Mouse (Mus musculus) adipocyte (in vitro differentiated cells): ENCODE data around the gene Cdc42se2.
A peak's percentile ranks its signal among the peaks of the same experiment; 100 is the strongest.

ENCODE experiments used
- DNase-seq: peaks from one replicate; pipeline ENCODE4 v3.0.0-alpha.2; 2016; ENCODE audit warnings: low spot score

The Cdc42se2 gene

DNA sequence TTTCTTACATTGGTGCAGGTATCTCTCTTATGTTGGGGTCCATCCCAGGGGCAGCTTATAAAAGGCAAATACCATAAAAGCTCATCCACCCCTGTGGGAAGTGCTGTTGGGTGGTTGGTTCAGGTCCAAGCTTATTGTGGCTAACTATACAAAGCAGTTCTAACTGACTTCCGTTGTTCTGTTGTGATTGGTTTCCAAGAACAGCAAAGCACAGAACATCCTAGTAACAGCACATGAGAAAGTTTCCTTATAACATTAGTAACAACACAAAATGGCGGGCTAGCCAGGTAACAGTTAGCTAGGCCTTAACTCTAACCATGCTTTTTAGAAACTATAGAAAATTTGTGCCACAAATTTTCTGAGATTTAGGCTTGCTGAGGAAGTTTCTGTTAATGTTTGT is 79.3 kb downstream of the Cdc42se2 start:
- DNase-seq = no peak

- DNase-seq = peak; percentile 78
Measured at GRCm38 (mm10) chr11:54703306-54703705, 84.2 kb downstream of the Cdc42se2 start.

DNA sequence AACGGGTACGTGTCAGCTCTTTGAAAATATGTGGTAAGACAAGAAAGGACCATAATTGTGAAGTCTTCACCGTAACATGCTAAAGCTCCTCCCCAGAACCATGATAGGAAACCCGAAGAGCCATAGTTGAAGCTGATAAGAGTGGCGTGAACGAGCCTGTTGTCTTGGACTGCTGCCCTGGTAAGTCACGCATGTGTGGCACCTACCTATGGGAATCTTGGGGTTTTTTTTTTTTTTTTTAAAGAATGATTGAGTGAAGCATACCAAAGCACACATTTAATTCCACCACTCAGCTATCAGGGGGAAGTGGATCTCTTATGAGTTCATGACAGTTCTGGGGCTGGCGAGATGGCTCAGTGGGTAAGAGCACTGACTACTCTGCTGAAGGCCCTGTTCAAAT is 85.6 kb downstream of the Cdc42se2 start:
- no peak for DNase-seq

GRCm38 (mm10) chr11:54699972-54700371 is 87.5 kb downstream of the Cdc42se2 start:
- DNase-seq = no peak

DNA sequence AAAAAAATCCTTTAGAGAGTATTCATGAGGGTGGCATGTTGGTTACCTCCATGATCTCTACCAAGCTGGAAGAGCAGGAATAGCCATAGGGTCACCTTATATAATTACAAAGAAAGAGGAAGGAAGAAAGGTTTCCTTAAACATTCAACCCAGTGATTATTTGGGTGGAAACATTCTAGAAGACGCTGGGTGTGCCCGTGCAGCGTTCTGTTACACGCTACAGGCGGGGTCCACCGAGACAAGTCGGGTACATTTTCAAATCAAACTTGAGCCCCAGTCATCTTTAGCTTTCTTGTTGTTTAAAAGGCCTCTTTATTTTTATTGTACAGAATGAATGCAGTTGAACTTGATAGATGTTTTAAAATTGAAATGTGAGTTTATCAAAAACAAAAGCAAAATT is 88.8 kb downstream of the Cdc42se2 start:
- DNase-seq = no peak

GRCm38 (mm10) chr11:54697611-54698010 is 89.9 kb downstream of the Cdc42se2 start:
- DNase-seq = no peak

GRCm38 (mm10) chr11:54695951-54696350 is 91.5 kb downstream of the Cdc42se2 start:
- peak; percentile 28 for DNase-seq

GRCm38 (mm10) chr11:54694291-54694690 is 93.2 kb downstream of the Cdc42se2 start:
- no peak for DNase-seq

GRCm38 (mm10) chr11:54693696-54694095 is 93.8 kb downstream of the Cdc42se2 start:
- DNase-seq = no peak

GRCm38 (mm10) chr11:54691179-54691578 is 96.3 kb downstream of the Cdc42se2 start:
- DNase-seq = no peak

DNA sequence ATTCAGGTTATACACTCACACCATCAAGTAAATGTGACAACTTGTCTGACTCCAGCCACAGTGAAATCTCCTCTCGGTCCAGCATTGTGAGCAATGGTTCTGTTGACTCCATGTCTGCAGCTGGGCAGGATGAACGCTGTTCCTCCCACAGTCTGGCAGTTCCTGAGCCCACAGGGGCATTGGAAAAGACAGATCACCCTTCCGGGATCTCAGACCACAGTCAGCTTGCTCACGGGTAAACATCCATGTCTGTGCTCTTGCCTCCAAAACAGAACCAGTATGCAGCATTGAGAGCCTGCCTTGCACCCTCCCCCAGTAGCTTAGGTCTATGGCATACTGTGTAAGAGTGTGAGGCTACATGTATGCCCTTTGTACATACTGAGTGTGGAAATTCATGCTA is 97.3 kb downstream of the Cdc42se2 start:
- peak; percentile 5 for DNase-seq

- DNase-seq = no peak
Measured at GRCm38 (mm10) chr11:54684831-54685230, 102.6 kb downstream of the Cdc42se2 start.

DNA sequence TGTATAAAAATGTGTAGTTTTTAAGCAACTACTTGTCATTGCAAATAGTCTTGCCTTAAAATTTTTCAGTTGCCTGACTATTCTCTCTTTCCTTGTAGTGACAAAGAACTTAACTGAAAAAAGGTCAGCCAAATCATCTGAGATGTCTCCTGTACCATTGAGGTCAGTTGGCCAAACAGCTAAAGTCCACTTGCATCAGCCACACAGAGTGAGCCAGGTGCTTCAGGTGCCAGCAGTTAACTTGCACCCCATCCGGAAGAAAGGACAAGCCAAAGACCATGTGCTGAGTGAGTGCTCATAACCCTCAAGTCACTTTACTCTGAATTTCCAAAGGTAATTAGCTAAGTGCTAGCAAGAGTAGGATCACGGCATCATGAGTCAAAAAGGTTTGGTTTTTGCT is 108.3 kb downstream of the Cdc42se2 start:
- no peak for DNase-seq

- DNase-seq = no peak
Measured at GRCm38 (mm10) chr11:54675792-54676489, 111.5 kb downstream of the Cdc42se2 start.

GRCm38 (mm10) chr11:54673575-54674298 is 113.7 kb downstream of the Cdc42se2 start:
- no peak for DNase-seq
